In the genomic region with DNA sequence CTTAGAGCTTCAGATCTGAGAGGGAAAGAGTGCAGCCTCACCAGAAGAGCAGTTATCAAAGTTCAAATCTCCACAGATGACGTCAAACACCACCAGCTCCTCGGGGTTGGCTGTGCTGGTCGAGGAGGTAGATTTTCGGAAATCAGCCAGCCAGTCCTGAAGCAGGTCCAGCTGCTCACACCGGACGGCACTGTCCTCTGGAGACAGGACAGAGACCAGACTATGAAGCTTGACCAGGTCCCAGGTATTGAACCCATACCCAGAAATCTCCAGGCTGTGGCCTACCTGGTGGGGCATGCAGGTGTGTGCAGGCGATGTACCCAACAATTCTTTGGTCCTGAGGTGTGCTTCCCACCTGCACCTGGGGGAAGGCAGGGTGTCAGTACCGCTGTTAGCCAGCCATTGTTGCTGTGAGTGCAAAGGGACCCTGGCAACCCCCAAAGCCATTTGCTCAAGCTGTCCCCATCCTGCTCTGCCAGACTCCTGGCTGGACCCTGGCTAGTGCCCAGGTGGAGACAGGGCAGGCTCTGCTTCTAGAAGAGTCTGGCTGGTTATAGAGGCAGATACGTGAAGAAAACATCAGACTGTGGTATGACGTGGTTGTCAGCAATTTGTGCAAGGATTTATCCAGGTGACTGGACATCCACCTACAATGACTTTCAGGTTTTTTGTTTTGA, we compare ENCODE assay signal across 14 mouse cellular contexts. TPM values are rescaled to one million over a fixed set of nuclear protein-coding genes. Genes with fewer than 3 reads are reported as not detected.
DNase-seq lines count a peak whose midpoint lies in the region; ATAC-seq lines count a peak whose summit lies in the region.
"Had no signal": no experiment of that assay in that cellular context is flagged by ENCODE, and none has a peak within 500 bp of the region (broad histone marks: within the 10 kb centered on the region; RNA-seq: fewer than 3 reads in every experiment).

No protein-coding gene starts in this region.

- intact Hi-C loops in left cerebral cortex, postnatal 4 days (cut with DNase I): loop anchor here (10.0 kb wide), 1 partner anchor 135 kb away; no protein-coding TSS in a partner anchor
- intact Hi-C loops in left cerebral cortex, postnatal 14 days (cut with DNase I): loop anchor here (5.0 kb wide), 1 partner anchor 143 kb away; no protein-coding TSS in a partner anchor

- peak; percentile 67; the same call in 1 of the 2 replicates for ATAC-seq in cerebellum, adult (ENCODE audit: insufficient number of reproducible peaks, low FRiP score, low TSS enrichment)
- ATAC-seq: intestine, embryonic 16.5 days; lung, postnatal 0 days had no signal

- peak; percentile 64 for DNase-seq in left cerebral cortex, postnatal 4 days
- no peak for DNase-seq in left cerebral cortex, adult 11 months (ENCODE audit: low spot score)
- DNase-seq in cerebellum, adult 9-10 months: peak; percentile 71
- DNase-seq in induced T-regulatory cell, adult 2 months (ENCODE audit: low read depth): peak; percentile 49
- no peak for DNase-seq in left cerebral cortex, postnatal 14 days (ENCODE audit: low spot score in 2 of 2)
- no peak for DNase-seq in kidney, adult 18-20 months
- DNase-seq: adrenal gland, adult 2 months; gastrocnemius, postnatal 36 days; heart, postnatal 4 days; kidney, postnatal 25 days; thymus, postnatal 4 days had no signal

RNA-seq across cellular contexts. Expression of gene Prmt7, which starts 49.0 kb away (rescaled TPM):
- total RNA-seq in left cerebral cortex, postnatal 4 days (2021): 10 to 100 TPM; 45.7 to 49.5 TPM
- total RNA-seq in left cerebral cortex, postnatal 14 days (2021): 10 to 100 TPM; 37.1 to 37.8 TPM

RNA-seq across cellular contexts. Expression of gene Slc7a6os, which starts 49.0 kb away (rescaled TPM):
- 10 to 100 TPM; 34.7 to 37.0 TPM for total RNA-seq in left cerebral cortex, postnatal 4 days (2021)
- 10 to 100 TPM; 26.8 to 28.3 TPM for total RNA-seq in left cerebral cortex, postnatal 14 days (2021)

Comparison
In these comparisons a context has a peak if more than half of its experiments do, and no peak if none do; other contexts are left out.
1. DNase-seq: peak in left cerebral cortex, postnatal 4 days (single experiment), cerebellum, adult 9-10 months (single experiment) and induced T-regulatory cell, adult 2 months (single experiment); none in left cerebral cortex, adult 11 months (single experiment), left cerebral cortex, postnatal 14 days (0 of 2) and kidney, adult 18-20 months (single experiment).